Mouse (Mus musculus): ENCODE results near the gene Suds3. TPM values are rescaled to one million over a fixed set of nuclear protein-coding genes. Genes with fewer than 3 reads are reported as not detected.

Gene Suds3
- polyA plus RNA-seq, 1 experiment from 2014 or later, result 36.8 TPM

GRCm38 (mm10) chr5:117103194-117103929, 12.6 kb downstream of the Suds3 start:
- ATAC-seq (replicated peaks; ENCODE audit: insufficient number of reproducible peaks, low FRiP score, low TSS enrichment), result no peak
- peaks cover 32% of the 10 kb centered on the region for H3K36me3 ChIP-seq (ENCODE audit: control insufficient read depth, insufficient read depth, low read length)
- H3K4me3 ChIP-seq (ENCODE audit: low read depth, low read length), result no peak overlapping the region
- 94% methylated on average over 20 of the region's 20 CpGs for WGBS (ENCODE audit: insufficient replicate concordance)
- no peaks in the 10 kb centered on the region for H3K4me1 ChIP-seq (ENCODE audit: control insufficient read depth, insufficient read depth, low read length)
- H3K27me3 ChIP-seq (ENCODE audit: control insufficient read depth, insufficient read depth, low read length), result no peaks in the 10 kb centered on the region
- H3K27ac ChIP-seq (ENCODE audit: low read depth, low read length), result no peak overlapping the region
- H3K4me2 ChIP-seq, result no peak overlapping the region
- no peak overlapping the region for H3K9ac ChIP-seq (ENCODE audit: low read depth, low read length)
- H3K9me3 ChIP-seq (replicated peaks; ENCODE audit: control insufficient read depth, low read length), result no peaks in the 10 kb centered on the region

GRCm38 (mm10) chr5:117099742-117100141, 16.2 kb downstream of the Suds3 start:
- no peaks in the 10 kb centered on the region for H3K9me3 ChIP-seq (replicated peaks; ENCODE audit: control insufficient read depth, low read length)
- H3K4me3 ChIP-seq (ENCODE audit: low read depth, low read length), result no peak overlapping the region
- 84% methylated on average over 11 of the region's 11 CpGs for WGBS (ENCODE audit: insufficient replicate concordance)
- no peak overlapping the region for H3K27ac ChIP-seq (ENCODE audit: low read depth, low read length)
- ATAC-seq (replicated peaks; ENCODE audit: insufficient number of reproducible peaks, low FRiP score, low TSS enrichment), result no peak
- no peaks in the 10 kb centered on the region for H3K27me3 ChIP-seq (ENCODE audit: control insufficient read depth, insufficient read depth, low read length)
- H3K4me1 ChIP-seq (ENCODE audit: control insufficient read depth, insufficient read depth, low read length), result no peaks in the 10 kb centered on the region
- peaks cover 17% of the 10 kb centered on the region for H3K36me3 ChIP-seq (ENCODE audit: control insufficient read depth, insufficient read depth, low read length)
- no peak overlapping the region for H3K9ac ChIP-seq (ENCODE audit: low read depth, low read length)
- no peak overlapping the region for H3K4me2 ChIP-seq

GRCm38 (mm10) chr5:117099008-117099407, 16.9 kb downstream of the Suds3 start:
- H3K36me3 ChIP-seq (ENCODE audit: control insufficient read depth, insufficient read depth, low read length), result peaks cover 14% of the 10 kb centered on the region
- H3K27ac ChIP-seq (ENCODE audit: low read depth, low read length), result no peak overlapping the region
- no peak overlapping the region for H3K4me3 ChIP-seq (ENCODE audit: low read depth, low read length)
- no peaks in the 10 kb centered on the region for H3K4me1 ChIP-seq (ENCODE audit: control insufficient read depth, insufficient read depth, low read length)
- ATAC-seq (replicated peaks; ENCODE audit: insufficient number of reproducible peaks, low FRiP score, low TSS enrichment), result no peak
- H3K9ac ChIP-seq (ENCODE audit: low read depth, low read length), result no peak overlapping the region
- no peak overlapping the region for H3K4me2 ChIP-seq
- no peaks in the 10 kb centered on the region for H3K27me3 ChIP-seq (ENCODE audit: control insufficient read depth, insufficient read depth, low read length)
- WGBS (ENCODE audit: insufficient replicate concordance), result 88% methylated on average over 5 of the region's 5 CpGs
- H3K9me3 ChIP-seq (replicated peaks; ENCODE audit: control insufficient read depth, low read length), result no peaks in the 10 kb centered on the region

- Histone ChIP-seq H3K4me1 (ENCODE audit: control insufficient read depth, insufficient read depth, low read length) (no peaks in the 10 kb centered on the region), H3K27me3 (ENCODE audit: control insufficient read depth, insufficient read depth, low read length) (no peaks in the 10 kb centered on the region), H3K36me3 (ENCODE audit: control insufficient read depth, insufficient read depth, low read length) (peaks cover 17% of the 10 kb centered on the region), H3K9me3 (replicated peaks; ENCODE audit: control insufficient read depth, low read length) (no peaks in the 10 kb centered on the region), H3K27ac (ENCODE audit: low read depth, low read length) (no peak overlapping the region), H3K4me3 (ENCODE audit: low read depth, low read length) (no peak overlapping the region), H3K4me2 (no peak overlapping the region), H3K9ac (ENCODE audit: low read depth, low read length) (no peak overlapping the region)
- no peak for ATAC-seq (replicated peaks; ENCODE audit: insufficient number of reproducible peaks, low FRiP score, low TSS enrichment)
- 49% methylated on average over 3 of the region's 3 CpGs for WGBS (ENCODE audit: insufficient replicate concordance)
These were observed 19.2 kb downstream of the Suds3 start for GRCm38 (mm10) chr5:117096716-117097115.

- ATAC-seq (replicated peaks; ENCODE audit: insufficient number of reproducible peaks, low FRiP score, low TSS enrichment), result no peak
- no peaks in the 10 kb centered on the region for H3K27me3 ChIP-seq (ENCODE audit: control insufficient read depth, insufficient read depth, low read length)
- peaks cover 19% of the 10 kb centered on the region for H3K36me3 ChIP-seq (ENCODE audit: control insufficient read depth, insufficient read depth, low read length)
- H3K4me2 ChIP-seq, result no peak overlapping the region
- no peak overlapping the region for H3K4me3 ChIP-seq (ENCODE audit: low read depth, low read length)
- no peaks in the 10 kb centered on the region for H3K9me3 ChIP-seq (replicated peaks; ENCODE audit: control insufficient read depth, low read length)
- no peak overlapping the region for H3K9ac ChIP-seq (ENCODE audit: low read depth, low read length)
- 27% methylated on average over 7 of the region's 7 CpGs for WGBS (ENCODE audit: insufficient replicate concordance)
- H3K4me1 ChIP-seq (ENCODE audit: control insufficient read depth, insufficient read depth, low read length), result peaks cover 3% of the 10 kb centered on the region
- H3K27ac ChIP-seq (ENCODE audit: low read depth, low read length), result no peak overlapping the region
These were observed 21.5 kb downstream of the Suds3 start for GRCm38 (mm10) chr5:117094431-117094830.

GRCm38 (mm10) chr5:117089786-117090185, 26.1 kb downstream of the Suds3 start:
- H3K9me3 ChIP-seq (replicated peaks; ENCODE audit: control insufficient read depth, low read length), result no peaks in the 10 kb centered on the region
- whole genome bisulfite sequencing (ENCODE audit: insufficient replicate concordance), result 19% methylated on average over 6 of the region's 6 CpGs
- no peak for ATAC-seq (replicated peaks; ENCODE audit: insufficient number of reproducible peaks, low FRiP score, low TSS enrichment)

GRCm38 (mm10) chr5:117089147-117089546, 26.8 kb downstream of the Suds3 start:
- 57% methylated on average over 3 of the region's 3 CpGs for WGBS (ENCODE audit: insufficient replicate concordance)
- Histone ChIP-seq H3K27me3 (ENCODE audit: control insufficient read depth, insufficient read depth, low read length) (no peaks in the 10 kb centered on the region), H3K27ac (ENCODE audit: low read depth, low read length) (no peak overlapping the region), H3K9me3 (replicated peaks; ENCODE audit: control insufficient read depth, low read length) (no peaks in the 10 kb centered on the region), H3K4me1 (ENCODE audit: control insufficient read depth, insufficient read depth, low read length) (peaks cover 10% of the 10 kb centered on the region), H3K36me3 (ENCODE audit: control insufficient read depth, insufficient read depth, low read length) (peaks cover 17% of the 10 kb centered on the region), H3K4me3 (ENCODE audit: low read depth, low read length) (no peak overlapping the region), H3K9ac (ENCODE audit: low read depth, low read length) (no peak overlapping the region), H3K4me2 (no peak overlapping the region)
- no peak for ATAC-seq (replicated peaks; ENCODE audit: insufficient number of reproducible peaks, low FRiP score, low TSS enrichment)

More at GRCm38 (mm10) chr5:117089786-117090185, 26.1 kb downstream of the Suds3 start:
- Histone ChIP-seq H3K27ac (ENCODE audit: low read depth, low read length) (no peak overlapping the region), H3K36me3 (ENCODE audit: control insufficient read depth, insufficient read depth, low read length) (peaks cover 19% of the 10 kb centered on the region), H3K4me3 (ENCODE audit: low read depth, low read length) (no peak overlapping the region), H3K27me3 (ENCODE audit: control insufficient read depth, insufficient read depth, low read length) (no peaks in the 10 kb centered on the region), H3K4me1 (ENCODE audit: control insufficient read depth, insufficient read depth, low read length) (peaks cover 10% of the 10 kb centered on the region), H3K4me2 (no peak overlapping the region), H3K9ac (ENCODE audit: low read depth, low read length) (no peak overlapping the region)

- Histone ChIP-seq H3K4me1 (ENCODE audit: control insufficient read depth, insufficient read depth, low read length) (peaks cover 10% of the 10 kb centered on the region), H3K27me3 (ENCODE audit: control insufficient read depth, insufficient read depth, low read length) (no peaks in the 10 kb centered on the region), H3K4me2 (peak overlapping the region; percentile 68), H3K9me3 (replicated peaks; ENCODE audit: control insufficient read depth, low read length) (no peaks in the 10 kb centered on the region), H3K9ac (ENCODE audit: low read depth, low read length) (peak overlapping the region; percentile 31; the same call in 1 of the 2 replicates), H3K27ac (ENCODE audit: low read depth, low read length) (no peak overlapping the region), H3K36me3 (ENCODE audit: control insufficient read depth, insufficient read depth, low read length) (peaks cover 11% of the 10 kb centered on the region; the same call in 1 of the 2 replicates), H3K4me3 (ENCODE audit: low read depth, low read length) (peak overlapping the region; percentile 25)
- ATAC-seq (replicated peaks; ENCODE audit: insufficient number of reproducible peaks, low FRiP score, low TSS enrichment), result peak; percentile 46; the same call in 1 of the 2 replicates
- 6% methylated on average over 13 of the region's 13 CpGs for WGBS (ENCODE audit: insufficient replicate concordance)
These were observed 28.2 kb downstream of the Suds3 start for GRCm38 (mm10) chr5:117087718-117088117.

- no peak overlapping the region for H3K9ac ChIP-seq (ENCODE audit: low read depth, low read length)
- H3K27me3 ChIP-seq (ENCODE audit: control insufficient read depth, insufficient read depth, low read length), result no peaks in the 10 kb centered on the region
- H3K4me2 ChIP-seq, result peak overlapping the region; percentile 53
- no peak overlapping the region for H3K27ac ChIP-seq (ENCODE audit: low read depth, low read length)
- peaks cover 3% of the 10 kb centered on the region; the same call in 1 of the 2 replicates for H3K9me3 ChIP-seq (replicated peaks; ENCODE audit: control insufficient read depth, low read length)
- 17% methylated on average over 10 of the region's 10 CpGs for WGBS (ENCODE audit: insufficient replicate concordance)
- ATAC-seq (replicated peaks; ENCODE audit: insufficient number of reproducible peaks, low FRiP score, low TSS enrichment), result no peak
- no peaks in the 10 kb centered on the region for H3K36me3 ChIP-seq (ENCODE audit: control insufficient read depth, insufficient read depth, low read length)
- no peak overlapping the region for H3K4me3 ChIP-seq (ENCODE audit: low read depth, low read length)
- no peaks in the 10 kb centered on the region; the same call in 1 of the 2 replicates for H3K4me1 ChIP-seq (ENCODE audit: control insufficient read depth, insufficient read depth, low read length)
These were observed 46.4 kb downstream of the Suds3 start for GRCm38 (mm10) chr5:117069498-117069894.
